In genomic region chr9:119558119-119558854, GRCm38 (mm10) we compare ENCODE assay signal across 9 mouse cellular contexts. TPM values are rescaled to one million over a fixed set of nuclear protein-coding genes. Genes with fewer than 3 reads are reported as not detected.
DNase-seq lines count a peak whose midpoint lies in the region; ATAC-seq and TF ChIP-seq lines count a peak whose summit lies in the region.
"Had no signal": no experiment of that assay in that cellular context is flagged by ENCODE, and none has a peak within 500 bp of the region (broad histone marks: within the 10 kb centered on the region; RNA-seq: fewer than 3 reads in every experiment).

No protein-coding gene starts in this region.

- no peak overlapping the region for H3K27ac ChIP-seq in heart, adult 2 months
- no peak overlapping the region for H3K27ac ChIP-seq in heart, embryonic 12.5 days (ENCODE audit: poor library complexity, severe bottlenecking)
- H3K27ac ChIP-seq in olfactory bulb, adult 2 months (ENCODE audit: insufficient read depth, low read depth, low read length), result no peak overlapping the region
- H3K27ac ChIP-seq: lung, embryonic 15.5 days had no signal

- H3K36me3 ChIP-seq in heart, adult 2 months (ENCODE audit: control insufficient read depth, insufficient read depth, low read length), result no peaks in the 10 kb centered on the region
- H3K36me3 ChIP-seq in heart, embryonic 12.5 days, result peaks cover 10% of the 10 kb centered on the region
- H3K36me3 ChIP-seq: lung, embryonic 15.5 days had no signal

- no peaks in the 10 kb centered on the region for H3K9me3 ChIP-seq in heart, embryonic 12.5 days (replicated peaks)
- H3K9me3 ChIP-seq: lung, embryonic 15.5 days had no signal

- intact Hi-C loops in heart, adult 2 months (cut with DNase I), result loop anchor here (2.0 kb wide), 1 partner anchor 21 kb away; the partner anchor contains the start of gene Scn5a

- H3K79me2 ChIP-seq in heart, adult 2 months (replicated peaks; ENCODE audit: control insufficient read depth, insufficient read depth, low read length), result no peaks in the 10 kb centered on the region

- DNase-seq in heart, adult 2 months, result peak in 1 of 2 experiments; percentile 30
- DNase-seq in spleen, postnatal 10 days (ENCODE audit: low spot score in 2 of 2), result peak; percentile 23 to 52
- no peak for DNase-seq in spleen, adult 12 weeks (ENCODE audit: low spot score)
- peak; percentile 65 for DNase-seq in embryo, embryonic 10.5 days (ENCODE audit: low spot score)
- peak; percentile 43 for DNase-seq in kidney, postnatal 14 days

- no peak for TF ChIP-seq POLR2A in heart, adult 2 months (IDR thresholded peaks at IDR 0.05; ENCODE audit: insufficient read depth, low read depth, low read length)
- TF ChIP-seq POLR2A in olfactory bulb, adult 2 months (IDR thresholded peaks at IDR 0.05; ENCODE audit: insufficient read depth, low read depth, low read length), result no peak

- WGBS in heart, adult 2 months, result 29% methylated on average over 12 of the region's 12 CpGs
- WGBS in heart, embryonic 12.5 days, result 21% methylated on average over 12 of the region's 12 CpGs
- 37% methylated on average over 12 of the region's 12 CpGs for whole genome bisulfite sequencing in olfactory bulb, adult 2 months

- no peak overlapping the region for H3K9ac ChIP-seq in heart, adult 2 months (ENCODE audit: low read depth, low read length)
- H3K9ac ChIP-seq in heart, embryonic 12.5 days, result no peak overlapping the region
- H3K9ac ChIP-seq: lung, embryonic 15.5 days had no signal

- H3K27me3 ChIP-seq in heart, adult 2 months (ENCODE audit: control insufficient read depth, insufficient read depth, low read length), result no peaks in the 10 kb centered on the region
- no peaks in the 10 kb centered on the region for H3K27me3 ChIP-seq in heart, embryonic 12.5 days (replicated peaks)
- H3K27me3 ChIP-seq: lung, embryonic 15.5 days had no signal

- H3K4me2 ChIP-seq in heart, embryonic 12.5 days, result no peak overlapping the region
- H3K4me2 ChIP-seq: lung, embryonic 15.5 days had no signal

- TF ChIP-seq CTCF in heart, adult 2 months (IDR thresholded peaks at IDR 0.05), result peak; percentile 76
- TF ChIP-seq CTCF in olfactory bulb, adult 2 months (IDR thresholded peaks at IDR 0.05; ENCODE audit: insufficient read depth, low read depth, low read length), result peak; percentile 62; the same call in 1 of the 2 replicates

- H3K4me3 ChIP-seq in heart, adult 2 months, result no peak overlapping the region
- no peak overlapping the region for H3K4me3 ChIP-seq in heart, embryonic 12.5 days
- no peak overlapping the region for H3K4me3 ChIP-seq in olfactory bulb, adult 2 months (ENCODE audit: insufficient read depth, low read depth, low read length)
- H3K4me3 ChIP-seq: lung, embryonic 15.5 days had no signal

- ATAC-seq in heart, embryonic 12.5 days (ENCODE audit: insufficient number of reproducible peaks, low FRiP score), result no peak
- ATAC-seq in megakaryocyte, adult 5-6 weeks (ENCODE audit: poor library complexity, severe bottlenecking), result no peak

- peaks cover 5% of the 10 kb centered on the region for H3K4me1 ChIP-seq in heart, adult 2 months (ENCODE audit: control insufficient read depth, insufficient read depth, low read length)
- H3K4me1 ChIP-seq in heart, embryonic 12.5 days (replicated peaks), result peaks cover 34% of the 10 kb centered on the region
- peaks cover 15% of the 10 kb centered on the region for H3K4me1 ChIP-seq in olfactory bulb, adult 2 months (ENCODE audit: control insufficient read depth, insufficient read depth, low read length)

- TF ChIP-seq EP300 in heart, adult 2 months (IDR thresholded peaks at IDR 0.05; ENCODE audit: insufficient read depth, low read depth, low read length), result no peak

RNA-seq across cellular contexts. Expression of gene Scn5a, which starts 20.5 kb away (rescaled TPM):
- 100 to 1,000 TPM; 161 to 173 TPM for total RNA-seq in heart, adult 2 months (2021)
- 101 and 117 TPM in 2 replicates for polyA plus RNA-seq in heart, adult 2 months (2012; rRNA removed)
- polyA plus RNA-seq in heart, embryonic 12.5 days (2016; fragmentation: Nextera tagmentation; extraction: Ambion mirVana), result 15.9 and 18.9 TPM in 2 replicates
- polyA plus RNA-seq in olfactory bulb, adult 2 months (2012; ENCODE audit: insufficient read depth, insufficient read length, low replicate concordance, missing spikeins), result not detected in 2 replicates
- total RNA-seq in megakaryocyte, adult 5-6 weeks (2015), result not detected in 2 replicates
- total RNA-seq in megakaryocyte, adult 5-6 weeks (2017), result not detected in 2 replicates

Comparison
In these comparisons a context has a peak if more than half of its experiments do, and no peak if none do; other contexts are left out.
1. RNA of gene Scn5a, which starts 20.5 kb away (polyA plus RNA-seq): 101 to 117 TPM in heart, adult 2 months and 15.9 to 18.9 TPM in heart, embryonic 12.5 days; not detected in olfactory bulb, adult 2 months; every median in the first group is over 10 times any median in the second.